Mouse (Mus musculus) kidney, embryonic 16.5 days (tissue): ENCODE results near the gene Lcn5. TPM values are rescaled to one million over a fixed set of nuclear protein-coding genes. Genes with fewer than 3 reads are reported as not detected.
"Not testable (repeated sequence)": the region's sequence is repeated elsewhere in the genome, so short reads cannot be mapped to it uniquely, and the experiment has no call there.

Experiments
- ATAC-seq: fragments of 200-750 bp; cut with Nextera tagmentation; 2 replicates; pipeline ENCODE4 v1.8.0; 2017; ENCODE audit warnings: moderate TSS enrichment; ENCODE audit not compliant: low FRiP score, low TSS enrichment
- H3K27ac ChIP-seq: fragments of 300-500 bp; sonication (generic); 2 replicates; pipeline ENCODE4 v1.5.1; 2014; ENCODE audit warnings: low read length
- H3K27me3 ChIP-seq: fragments of 300-500 bp; sonication (generic); 2 replicates; pipeline ENCODE4 v1.6.1; 2014; ENCODE audit warnings: low read length, control low read depth, mixed read lengths; ENCODE audit not compliant: insufficient read depth
- H3K36me3 ChIP-seq: fragments of 300-500 bp; sonication (generic); 2 replicates; pipeline ENCODE4 v1.6.1; 2014; ENCODE audit warnings: low read length, control low read depth, mixed read lengths; ENCODE audit not compliant: insufficient read depth
- H3K4me1 ChIP-seq: fragments of 300-500 bp; sonication (generic); 2 replicates; pipeline ENCODE4 v1.6.1; 2014; ENCODE audit warnings: low read length, control low read depth, mixed read lengths; ENCODE audit not compliant: insufficient read depth
- H3K4me2 ChIP-seq: fragments of 300-500 bp; sonication (generic); replicated peaks from 2 replicates; pipeline ENCODE4 v1.6.1; 2014; ENCODE audit warnings: low read depth, low read length
- H3K4me3 ChIP-seq: fragments of 300-500 bp; sonication (generic); 2 replicates; pipeline ENCODE4 v1.5.1; 2014; ENCODE audit warnings: mild to moderate bottlenecking, low read length
- H3K9ac ChIP-seq: fragments of 300-500 bp; sonication (generic); replicated peaks from 2 replicates; pipeline ENCODE4 v1.6.1; 2014; ENCODE audit warnings: low read length
- H3K9me3 ChIP-seq: fragments of 300-500 bp; sonication (generic); 2 replicates; pipeline ENCODE4 v1.6.1; 2016; ENCODE audit warnings: low read length, control low read depth
- WGBS: fragments of 180-500 bp; shearing (Covaris S2); extraction: QIAGEN DNeasy Blood & Tissue Kit; methylation state at CpG from one replicate; pipeline ENCODE4 v1.1.7; 2014; 5-methylcytosine and 5-hydroxymethylcytosine counted together
- polyA plus RNA-seq: library from polyadenylated mRNA; unstranded; fragments of >200 nt; fragmentation: Nextera tagmentation; extraction: Ambion mirVana; gene quantifications from 2 replicates; pipeline ENCODE4 v1.2.1, GENCODE M21; 2015

Gene Lcn5
- polyA plus RNA-seq, 1 experiment from 2014 or later: not detected

DNA sequence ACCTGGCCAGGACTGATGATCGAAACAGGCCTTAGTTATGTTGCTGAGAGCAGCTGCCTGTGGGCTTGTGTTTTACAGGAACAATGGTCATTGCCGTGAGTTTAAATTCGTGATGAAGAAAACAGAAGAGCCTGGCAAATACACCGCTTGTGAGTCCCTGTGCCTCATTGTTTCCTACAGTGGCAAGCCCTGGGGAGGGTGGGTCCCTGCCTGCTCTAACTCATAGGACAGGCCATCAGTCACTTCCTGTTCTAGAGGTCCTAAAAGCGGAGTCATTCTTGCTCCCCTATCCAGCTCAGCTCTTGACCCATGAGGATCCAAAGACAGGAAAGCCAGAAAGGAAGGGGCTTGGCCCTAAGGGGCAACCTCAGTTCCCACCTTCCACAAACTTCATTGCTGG is 43.2 kb downstream of the Lcn5 start:
- Histone ChIP-seq H3K9me3 (no peaks in the 10 kb centered on the region), H3K27ac (no peak overlapping the region), H3K36me3 (no peaks in the 10 kb centered on the region), H3K4me1 (no peaks in the 10 kb centered on the region), H3K4me2 (no peak overlapping the region), H3K9ac (no peak overlapping the region), H3K27me3 (no peaks in the 10 kb centered on the region), H3K4me3 (no peak overlapping the region)
- WGBS: 88% methylated on average over 5 of the region's 5 CpGs
- ATAC-seq: no peak

DNA sequence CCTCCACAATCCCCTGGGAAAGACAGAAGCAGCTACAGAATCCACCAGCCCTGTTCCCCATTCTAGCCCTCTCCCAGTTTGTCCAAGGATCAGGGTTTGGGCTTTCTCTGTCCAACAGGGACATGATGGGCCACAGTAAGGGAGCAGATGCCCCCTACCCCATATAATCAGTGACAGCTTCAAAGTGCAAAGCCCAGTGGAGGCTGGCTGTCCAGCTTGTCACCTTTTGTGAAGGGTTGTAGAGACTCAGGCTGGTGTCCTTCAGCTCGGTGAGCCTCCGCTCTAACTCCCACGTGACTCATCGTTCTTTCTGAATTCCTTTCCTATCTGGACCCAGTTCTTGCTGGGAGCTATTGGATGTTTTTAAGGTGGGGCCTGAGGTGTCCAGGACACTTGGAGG is 46.0 kb downstream of the Lcn5 start:
- WGBS: 63% methylated on average over 4 of the region's 4 CpGs
- no peak for ATAC-seq
- H3K27me3 ChIP-seq: no peaks in the 10 kb centered on the region
- no peaks in the 10 kb centered on the region for H3K9me3 ChIP-seq
- peaks cover 9% of the 10 kb centered on the region; the same call in 1 of the 2 replicates for H3K4me1 ChIP-seq
- no peak overlapping the region for H3K4me3 ChIP-seq
- no peaks in the 10 kb centered on the region for H3K36me3 ChIP-seq
- H3K4me2 ChIP-seq: no peak overlapping the region
- H3K9ac ChIP-seq: no peak overlapping the region
- no peak overlapping the region for H3K27ac ChIP-seq

GRCm38 (mm10) chr2:25706643-25707481 is 49.1 kb downstream of the Lcn5 start, which contains the start of gene Bmyc:
Bmyc (plus strand) TSS chr2:25706739.
- ATAC-seq: peak; percentile 93
- Histone ChIP-seq H3K27ac (peak within 1 kb of the TSS; percentile 67), H3K4me2 (peak within 1 kb of the TSS; percentile 91), H3K9ac (peak within 1 kb of the TSS; percentile 85), H3K4me3 (peak within 1 kb of the TSS; percentile 86), H3K4me1 (peaks cover 9% of the 10 kb centered on the region; the same call in 1 of the 2 replicates), H3K9me3 (no peaks in the 10 kb centered on the region), H3K27me3 (no peaks in the 10 kb centered on the region), H3K36me3 (no peaks in the 10 kb centered on the region)
- under 1% methylated on average over 78 of the region's 78 CpGs for WGBS

DNA sequence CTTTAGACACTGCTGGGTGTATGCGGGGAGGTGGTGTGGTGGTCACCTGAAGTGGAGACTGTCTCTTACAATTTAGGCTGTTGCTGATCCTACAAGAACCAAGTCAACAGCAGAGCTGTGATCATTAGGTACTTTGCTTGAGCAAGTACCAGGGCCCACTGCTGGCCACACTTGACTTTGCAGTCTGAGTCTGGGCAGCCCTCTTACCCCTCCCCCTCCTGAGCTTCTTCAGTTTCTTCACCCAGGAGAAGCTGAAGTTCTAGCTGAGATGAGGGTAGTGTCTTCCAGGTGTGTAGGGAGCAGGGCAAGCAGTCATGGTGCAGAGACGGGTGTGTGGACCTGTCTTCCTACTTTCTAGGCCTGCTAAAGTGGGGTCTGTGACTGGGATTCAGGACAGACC is 50.4 kb downstream of the Lcn5 start:
- Histone ChIP-seq H3K9ac (peak overlapping the region; percentile 5; the same call in 1 of the 2 replicates), H3K4me1 (peaks cover 9% of the 10 kb centered on the region; the same call in 1 of the 2 replicates), H3K36me3 (no peaks in the 10 kb centered on the region), H3K4me3 (0 out of 2 replicates have a peak overlapping the region, but pooled peaks have one; percentile 13), H3K9me3 (no peaks in the 10 kb centered on the region), H3K4me2 (peak overlapping the region; percentile 39), H3K27ac (no peak overlapping the region), H3K27me3 (no peaks in the 10 kb centered on the region)
- no peak for ATAC-seq
- WGBS: 60% methylated on average over 2 of the region's 2 CpGs

GRCm38 (mm10) chr2:25709056-25709455 is 51.3 kb downstream of the Lcn5 start:
- ATAC-seq, H3K4me1 ChIP-seq, H3K4me2 ChIP-seq, H3K4me3 ChIP-seq, H3K27me3 ChIP-seq, H3K27ac ChIP-seq, H3K9me3 ChIP-seq, H3K36me3 ChIP-seq, H3K9ac ChIP-seq: not testable (repeated sequence)
- 83% methylated on average over 1 of the region's 1 CpGs for WGBS

- not testable (repeated sequence) for H3K4me3 ChIP-seq, H3K4me2 ChIP-seq, H3K27ac ChIP-seq, H3K9ac ChIP-seq, H3K9me3 ChIP-seq, H3K4me1 ChIP-seq, H3K36me3 ChIP-seq, H3K27me3 ChIP-seq, ATAC-seq
- WGBS: 64% methylated on average over 2 of the region's 2 CpGs
Observed at GRCm38 (mm10) chr2:25709791-25710190, 52.0 kb downstream of the Lcn5 start.

Other genes starting within 250 kb of the Lcn5 start
- gene Fut7, start 234.7 kb upstream of the Lcn5 start, polyA plus RNA-seq: not detected in 2 replicates
- gene Abca2, start 229.2 kb upstream of the Lcn5 start, polyA plus RNA-seq: 12.7 and 14.3 TPM in 2 replicates
- gene Clic3, start 201.1 kb upstream of the Lcn5 start, polyA plus RNA-seq: 3.9 and 8.5 TPM in 2 replicates
- 33.8 and 35.9 TPM in 2 replicates for gene Paxx, start 196.9 kb upstream of the Lcn5 start, polyA plus RNA-seq
- 1.8 and 4.7 TPM in 2 replicates for gene Ptgds, start 187.9 kb upstream of the Lcn5 start, polyA plus RNA-seq
- not detected in 2 replicates for gene Lcn12, start 164.0 kb upstream of the Lcn5 start, polyA plus RNA-seq
- 105 and 115 TPM in 2 replicates for gene Fbxw5, start 157.2 kb upstream of the Lcn5 start, polyA plus RNA-seq
- 9.5 and 9.6 TPM in 2 replicates for gene C8g, start 156.2 kb upstream of the Lcn5 start, polyA plus RNA-seq
- gene Traf2, start 111.0 kb upstream of the Lcn5 start, polyA plus RNA-seq: 40.6 and 43.6 TPM in 2 replicates
- 372 and 373 TPM in 2 replicates for gene Edf1, start 100.1 kb upstream of the Lcn5 start, polyA plus RNA-seq
- gene Mamdc4, start 83.1 kb upstream of the Lcn5 start, polyA plus RNA-seq: 12.2 and 14.7 TPM in 2 replicates
- 193 and 206 TPM in 2 replicates for gene Phpt1, start 82.7 kb upstream of the Lcn5 start, polyA plus RNA-seq
- gene Ajm1, start 76.2 kb upstream of the Lcn5 start, polyA plus RNA-seq: 0.18 and 0.22 TPM in 2 replicates
- 69.8 and 73.9 TPM in 2 replicates for gene Rabl6, start 49.4 kb upstream of the Lcn5 start, polyA plus RNA-seq
- gene Ccdc183, start 40.3 kb upstream of the Lcn5 start, polyA plus RNA-seq: 0.27 and 0.33 TPM in 2 replicates
- 36.1 and 37.6 TPM in 2 replicates for gene Tmem141, start 35.9 kb upstream of the Lcn5 start, polyA plus RNA-seq
- gene Fcna, start 29.9 kb upstream of the Lcn5 start, polyA plus RNA-seq: 2.6 and 3.2 TPM in 2 replicates
- not detected in 2 replicates for gene Lcn8, start 4.8 kb upstream of the Lcn5 start, polyA plus RNA-seq
- not detected in 2 replicates for gene Lcn6, start 18.8 kb downstream of the Lcn5 start, polyA plus RNA-seq
- not detected in 2 replicates for gene Lcn10, start 24.8 kb downstream of the Lcn5 start, polyA plus RNA-seq
- gene Obp2a, start 42.1 kb downstream of the Lcn5 start, polyA plus RNA-seq: 0.24 TPM in 1 of 2 replicates, not detected in the other
- 89.0 and 91.6 TPM in 2 replicates for gene Bmyc, start 48.8 kb downstream of the Lcn5 start, polyA plus RNA-seq
- not detected in 2 replicates for gene Obp2b, start 79.1 kb downstream of the Lcn5 start, polyA plus RNA-seq
- not detected in 2 replicates for gene Lcn3, start 107.6 kb downstream of the Lcn5 start, polyA plus RNA-seq
- gene Lcn11, start 119.1 kb downstream of the Lcn5 start, polyA plus RNA-seq: not detected in 2 replicates
- gene Gm13539, start 124.3 kb downstream of the Lcn5 start, polyA plus RNA-seq: not detected in 2 replicates
- not detected in 2 replicates for gene Glt6d1, start 157.9 kb downstream of the Lcn5 start, polyA plus RNA-seq
- gene Lcn9, start 165.2 kb downstream of the Lcn5 start, polyA plus RNA-seq: not detected in 2 replicates
- 0.24 TPM in 1 of 2 replicates, not detected in the other for gene Sohlh1, start 189.3 kb downstream of the Lcn5 start, polyA plus RNA-seq
- 0.74 and 0.91 TPM in 2 replicates for gene Kcnt1, start 205.8 kb downstream of the Lcn5 start, polyA plus RNA-seq